Mouse (Mus musculus) ES-Bruce4 (cell line): ENCODE measurements at regions not wholly inside any gene's neighbourhood (a gene's known extent, or its start where the extent isn't known, plus 50 kb on each side); places are given as distances from the start of the nearest gene placed in this dataset.

Source experiments
- CTCF ChIP-seq: IDR thresholded peaks from one replicate; pipeline ENCODE4 v1.8.1; 2011; ENCODE audit warnings: low read depth, low read length
- EP300 ChIP-seq: IDR thresholded peaks from 2 replicates; pipeline ENCODE4 v1.6.1; 2011; ENCODE audit warnings: low read depth, low read length; ENCODE audit not compliant: insufficient read depth
- POLR2A ChIP-seq: IDR thresholded peaks from one replicate; pipeline ENCODE4 v1.8.1; 2011; ENCODE audit warnings: low read length; ENCODE audit not compliant: insufficient read depth

DNA sequence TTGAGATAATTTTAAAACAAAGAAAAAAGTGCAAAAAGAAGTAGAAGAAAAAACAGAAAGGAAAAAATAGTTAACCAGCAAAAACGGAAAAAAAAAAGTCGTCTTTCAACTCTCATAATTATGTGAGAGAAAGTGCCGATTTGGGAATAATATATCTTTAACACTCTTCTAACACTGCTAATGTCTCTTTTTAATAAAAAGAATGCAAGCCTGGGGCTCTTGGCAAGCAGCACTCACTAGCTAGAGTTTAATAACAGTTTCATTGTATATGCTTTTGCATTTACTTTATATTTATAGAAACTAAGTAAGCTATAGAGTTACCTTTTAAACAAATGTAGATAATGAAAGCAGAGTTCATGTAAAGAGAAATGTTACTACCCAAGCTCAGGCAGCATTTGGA, 107.5 kb downstream of the 4930444P10Rik start:
- TF ChIP-seq CTCF (no peak), EP300 (no peak), POLR2A (no peak)
